Mouse (Mus musculus): ENCODE measurements around the gene Mipep. TPM values are rescaled to one million over a fixed set of nuclear protein-coding genes. Genes with fewer than 3 reads are reported as not detected.
A peak's percentile ranks its signal among the peaks of the same experiment; 100 is the strongest.

Gene Mipep
- polyA plus RNA-seq (2015; fragmentation: Nextera tagmentation; extraction: Ambion mirVana) = 5.6 and 6.1 TPM in 2 replicates

DNA sequence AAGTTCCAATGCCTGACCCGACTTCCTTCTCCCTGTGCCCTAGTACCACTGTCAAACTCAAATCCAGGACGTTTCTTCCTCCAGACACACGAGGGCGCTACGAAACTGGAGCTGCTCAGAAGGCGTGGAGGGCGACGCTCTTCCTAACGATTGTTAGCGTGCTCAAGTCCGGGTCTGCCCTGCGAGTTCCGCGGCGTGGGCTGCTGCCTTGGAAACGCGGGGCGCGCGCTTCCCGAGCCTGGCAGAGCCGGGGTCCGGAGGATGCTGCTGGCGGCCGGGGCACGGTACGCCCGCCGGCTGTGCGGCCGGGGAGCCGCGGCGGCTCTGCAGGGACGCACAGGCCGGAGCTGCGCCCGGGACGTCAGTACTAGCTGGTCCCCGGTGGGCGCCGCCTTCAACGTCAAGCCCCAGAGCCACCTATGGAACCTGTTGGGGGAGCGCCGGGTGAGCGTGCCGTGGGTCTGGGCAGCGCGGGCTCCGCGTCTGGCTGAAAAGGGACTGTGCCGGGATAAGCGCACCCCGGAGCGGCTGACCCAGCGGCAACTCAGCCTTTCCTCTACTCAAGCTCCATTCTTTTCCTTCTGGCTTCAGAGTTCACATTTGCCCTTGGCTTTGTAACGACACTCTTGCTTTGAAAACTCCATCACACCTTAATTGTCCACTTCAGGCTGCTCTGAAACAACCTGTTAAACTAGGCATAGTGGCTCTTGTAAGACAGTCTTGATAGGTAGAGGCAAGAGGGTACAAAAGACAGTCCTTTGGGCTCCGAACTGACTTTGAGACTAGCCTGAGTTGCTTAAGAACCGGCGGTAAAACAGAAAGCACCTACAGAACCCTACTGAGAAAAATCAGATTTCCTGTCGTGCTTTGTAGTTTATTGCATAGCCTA lies at the start of gene Mipep:
Gene Mipep, plus strand, starts transcription at position 147 of the 889 bp plus-strand sequence.
- H3K36me3 ChIP-seq (replicated peaks; ENCODE audit: insufficient read depth, low read length) = peaks cover 7% of the 10 kb centered on the region
- WGBS (ENCODE audit: insufficient replicate concordance) = 1% methylated on average over 60 of the region's 61 CpGs
- H3K9me3 ChIP-seq (ENCODE audit: low read length) = no peaks in the 10 kb centered on the region
- TF ChIP-seq CTCF (IDR thresholded peaks at IDR 0.05; ENCODE audit: low read depth) (peak; percentile 94), EP300 (IDR thresholded peaks at IDR 0.05; ENCODE audit: low read depth) (no peak)
- H3K27me3 ChIP-seq (ENCODE audit: insufficient read depth, low read length) = no peaks in the 10 kb centered on the region
- H3K27ac ChIP-seq (ENCODE audit: low read depth) = peak within 1 kb of the TSS; percentile 55
- peak within 1 kb of the TSS; percentile 91 for H3K4me3 ChIP-seq (ENCODE audit: low read depth, low read length)
- peaks cover 4% of the 10 kb centered on the region; the same call in 1 of the 2 replicates for H3K4me1 ChIP-seq (ENCODE audit: insufficient read depth)
- peak within 1 kb of the TSS; percentile 82 for H3K4me2 ChIP-seq (ENCODE audit: low read depth, low read length)
- ATAC-seq (peak; percentile 89), DNase-seq (peak; percentile 87)
- H3K9ac ChIP-seq (replicated peaks) = peak within 1 kb of the TSS; percentile 62

GRCm38 (mm10) chr14:60735206-60735605 lies 49.2 kb upstream of the Mipep start:
- no peak for TF ChIP-seq CTCF (IDR thresholded peaks at IDR 0.05; ENCODE audit: low read depth)
- TF ChIP-seq EP300 (IDR thresholded peaks at IDR 0.05; ENCODE audit: low read depth) = no peak
- Histone ChIP-seq H3K27me3 (ENCODE audit: insufficient read depth, low read length) (no peaks in the 10 kb centered on the region), H3K36me3 (replicated peaks; ENCODE audit: insufficient read depth, low read length) (peaks cover 4% of the 10 kb centered on the region; the same call in 1 of the 2 replicates), H3K4me2 (ENCODE audit: low read depth, low read length) (peak overlapping the region; percentile 45), H3K9ac (replicated peaks) (0 out of 2 replicates have a peak overlapping the region, but pooled peaks have one; percentile 13), H3K4me1 (ENCODE audit: insufficient read depth) (peaks cover 42% of the 10 kb centered on the region), H3K4me3 (ENCODE audit: low read depth, low read length) (no peak overlapping the region), H3K27ac (ENCODE audit: low read depth) (peak overlapping the region; percentile 95), H3K9me3 (ENCODE audit: low read length) (no peaks in the 10 kb centered on the region)
- no peak for DNase-seq
- no peak for ATAC-seq
- 56% methylated on average over 5 of the region's 5 CpGs for WGBS (ENCODE audit: insufficient replicate concordance)

DNA sequence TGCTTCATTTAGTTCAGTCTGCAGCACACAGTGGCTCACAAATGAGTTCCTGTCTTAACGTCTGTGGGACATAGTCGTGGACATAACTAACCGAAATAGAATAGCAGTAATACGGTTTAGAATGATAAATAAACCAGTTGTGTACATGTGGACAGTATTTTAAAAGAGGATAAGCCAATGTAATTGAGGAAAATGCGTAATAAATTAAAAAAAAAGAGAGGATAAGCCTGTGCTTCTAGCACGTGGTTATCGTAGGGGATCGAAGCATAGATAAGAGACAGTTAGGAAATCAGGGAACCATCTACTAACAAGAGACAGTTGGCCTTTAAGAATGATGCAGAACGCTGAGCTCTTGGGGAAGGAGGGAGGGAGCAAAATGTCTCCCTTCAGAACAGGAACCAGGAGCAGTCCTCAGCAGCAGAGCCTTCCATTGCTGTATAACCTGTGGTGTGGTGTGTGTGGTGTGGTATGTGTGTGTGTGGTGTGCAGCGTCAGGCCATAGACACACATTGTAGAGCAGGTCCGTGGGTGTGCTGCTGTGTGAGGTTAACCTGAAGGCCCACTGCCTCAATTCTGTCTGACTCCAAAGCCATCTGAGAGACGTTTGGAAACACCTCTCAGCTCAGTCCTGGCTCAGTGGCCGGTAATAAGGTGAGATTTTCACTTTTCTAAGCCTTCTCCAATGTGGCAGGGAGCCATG lies 48.4 kb upstream of the Mipep start:
- H3K4me1 ChIP-seq (ENCODE audit: insufficient read depth) = peaks cover 50% of the 10 kb centered on the region
- WGBS (ENCODE audit: insufficient replicate concordance) = 30% methylated on average over 13 of the region's 13 CpGs

DNA sequence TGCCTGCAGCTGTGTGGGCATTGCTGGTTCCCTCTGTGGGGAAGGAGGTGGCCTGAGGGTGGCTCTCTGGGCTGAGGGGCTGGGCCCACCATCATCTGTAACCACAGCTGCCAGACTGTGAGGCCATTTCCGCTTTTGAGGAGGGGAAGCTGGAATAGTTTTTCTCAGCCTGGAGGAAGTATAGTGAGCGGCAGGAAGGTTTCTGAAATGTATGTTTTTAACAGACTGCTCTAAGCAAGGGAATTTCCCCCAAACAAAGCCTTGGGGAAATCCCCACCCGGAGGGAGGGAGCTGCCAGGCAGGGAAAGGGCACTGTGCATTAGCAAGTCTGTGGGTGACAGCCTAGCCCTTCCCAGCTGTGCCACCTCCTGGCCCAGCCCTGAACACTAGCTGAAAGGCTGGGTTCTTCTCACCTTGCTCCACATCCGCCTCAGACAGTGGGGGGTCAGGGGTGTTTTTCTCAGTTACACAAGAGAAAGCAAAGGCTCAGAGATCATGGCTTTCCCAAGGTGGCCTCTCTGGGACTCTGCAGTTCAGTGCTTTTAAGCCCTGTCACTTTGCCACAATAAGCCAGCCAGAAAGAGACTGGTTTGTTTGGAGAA lies 47.7 kb upstream of the Mipep start:
- Histone ChIP-seq H3K36me3 (replicated peaks; ENCODE audit: insufficient read depth, low read length) (peaks cover 4% of the 10 kb centered on the region; the same call in 1 of the 2 replicates), H3K4me3 (ENCODE audit: low read depth, low read length) (0 out of 2 replicates have a peak overlapping the region, but pooled peaks have one; percentile 25), H3K4me2 (ENCODE audit: low read depth, low read length) (peak overlapping the region; percentile 58), H3K27ac (ENCODE audit: low read depth) (peak overlapping the region; percentile 95), H3K4me1 (ENCODE audit: insufficient read depth) (peaks cover 53% of the 10 kb centered on the region), H3K9me3 (ENCODE audit: low read length) (no peaks in the 10 kb centered on the region), H3K9ac (replicated peaks) (peak overlapping the region; percentile 34; the same call in 1 of the 2 replicates), H3K27me3 (ENCODE audit: insufficient read depth, low read length) (no peaks in the 10 kb centered on the region)
- 6% methylated on average over 4 of the region's 4 CpGs for WGBS (ENCODE audit: insufficient replicate concordance)
- no peak for TF ChIP-seq CTCF (IDR thresholded peaks at IDR 0.05; ENCODE audit: low read depth)
- peak; percentile 30; the same call in 1 of the 2 replicates for TF ChIP-seq EP300 (IDR thresholded peaks at IDR 0.05; ENCODE audit: low read depth)
- DNase-seq (peak; percentile 60), ATAC-seq (peak; percentile 70)

More for the DNA sequence above, 48.4 kb upstream of the Mipep start:
- no peaks in the 10 kb centered on the region for H3K9me3 ChIP-seq (ENCODE audit: low read length)
- peaks cover 4% of the 10 kb centered on the region; the same call in 1 of the 2 replicates for H3K36me3 ChIP-seq (replicated peaks; ENCODE audit: insufficient read depth, low read length)
- no peaks in the 10 kb centered on the region for H3K27me3 ChIP-seq (ENCODE audit: insufficient read depth, low read length)
- no peak for TF ChIP-seq EP300 (IDR thresholded peaks at IDR 0.05; ENCODE audit: low read depth)
- TF ChIP-seq CTCF (IDR thresholded peaks at IDR 0.05; ENCODE audit: low read depth) = no peak
- H3K4me3 ChIP-seq (ENCODE audit: low read depth, low read length) = 0 out of 2 replicates have a peak overlapping the region, but pooled peaks have one; percentile 25
- peak overlapping the region; percentile 34; the same call in 1 of the 2 replicates for H3K9ac ChIP-seq (replicated peaks)
- DNase-seq = no peak
- peak overlapping the region; percentile 95 for H3K27ac ChIP-seq (ENCODE audit: low read depth)
- H3K4me2 ChIP-seq (ENCODE audit: low read depth, low read length) = peak overlapping the region; percentile 58
- peak; percentile 2; the same call in 1 of the 2 replicates for ATAC-seq

DNA sequence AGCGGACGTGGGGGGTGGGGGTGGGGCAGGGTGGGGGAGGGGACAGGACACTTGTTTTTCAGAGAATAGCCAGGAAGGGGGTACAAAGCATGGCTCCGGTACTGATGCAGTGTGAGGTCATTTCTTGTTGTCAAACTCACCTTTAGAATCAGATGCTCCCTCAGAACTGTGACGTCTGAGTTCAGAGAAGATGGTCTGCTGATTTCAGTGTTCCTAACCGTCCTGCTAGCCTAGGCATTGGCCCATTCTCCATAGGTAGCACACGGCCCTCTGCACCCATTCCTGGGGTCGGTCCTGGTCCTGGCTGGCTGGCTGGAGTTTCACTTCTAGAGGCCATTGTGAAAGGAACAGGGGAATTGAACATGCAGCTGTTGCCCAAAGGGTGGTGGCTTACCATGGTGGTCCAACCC lies 47.2 kb upstream of the Mipep start:
- Histone ChIP-seq H3K4me1 (ENCODE audit: insufficient read depth) (peaks cover 56% of the 10 kb centered on the region), H3K36me3 (replicated peaks; ENCODE audit: insufficient read depth, low read length) (peaks cover 6% of the 10 kb centered on the region; the same call in 1 of the 2 replicates), H3K9ac (replicated peaks) (0 out of 2 replicates have a peak overlapping the region, but pooled peaks have one; percentile 34), H3K27ac (ENCODE audit: low read depth) (peak overlapping the region; percentile 95), H3K4me3 (ENCODE audit: low read depth, low read length) (0 out of 2 replicates have a peak overlapping the region, but pooled peaks have one; percentile 25), H3K9me3 (ENCODE audit: low read length) (no peaks in the 10 kb centered on the region), H3K4me2 (ENCODE audit: low read depth, low read length) (peak overlapping the region; percentile 58), H3K27me3 (ENCODE audit: insufficient read depth, low read length) (no peaks in the 10 kb centered on the region)
- no peak for TF ChIP-seq CTCF (IDR thresholded peaks at IDR 0.05; ENCODE audit: low read depth)
- TF ChIP-seq EP300 (IDR thresholded peaks at IDR 0.05; ENCODE audit: low read depth) = no peak
- WGBS (ENCODE audit: insufficient replicate concordance) = 20% methylated on average over 7 of the region's 7 CpGs
- DNase-seq (no peak), ATAC-seq (0 out of 2 replicates have a peak, but pooled peaks have one; percentile 1)
